Mouse (Mus musculus) midbrain, embryonic 12.5 days (tissue): Measurements from ENCODE around the gene Lypla2. TPM values are rescaled to one million over a fixed set of nuclear protein-coding genes. Genes with fewer than 3 reads are reported as not detected.

Experiments used
- polyA plus RNA-seq: library from polyadenylated mRNA; unstranded; fragments of >200 nt; fragmentation: Nextera tagmentation; extraction: Ambion mirVana; gene quantifications from 2 replicates; pipeline ENCODE4 v1.2.1, GENCODE M21; 2016

The Lypla2 gene
- polyA plus RNA-seq, 1 experiment from 2014 or later, result 163 TPM

Other genes with a start within 250 kb of the Lypla2 start
- not detected in 2 replicates for gene Il22ra1, start 244.5 kb downstream of the Lypla2 start, polyA plus RNA-seq
- 0.03 and 0.12 TPM in 2 replicates for gene Myom3, start 212.9 kb downstream of the Lypla2 start, polyA plus RNA-seq
- gene Srsf10, start 116.9 kb downstream of the Lypla2 start, polyA plus RNA-seq, result 351 and 371 TPM in 2 replicates
- gene Pnrc2, start 98.8 kb downstream of the Lypla2 start, polyA plus RNA-seq, result 189 and 199 TPM in 2 replicates
- gene Cnr2, start 77.2 kb downstream of the Lypla2 start, polyA plus RNA-seq, result 0.13 and 0.27 TPM in 2 replicates
- gene Fuca1, start 51.9 kb downstream of the Lypla2 start, polyA plus RNA-seq, result 50.6 and 54.7 TPM in 2 replicates
- 52.7 and 54.1 TPM in 2 replicates for gene Hmgcl, start 26.2 kb downstream of the Lypla2 start, polyA plus RNA-seq
- 32.1 and 32.8 TPM in 2 replicates for gene Gale, start 8.9 kb downstream of the Lypla2 start, polyA plus RNA-seq
- gene Pithd1, start 14.6 kb upstream of the Lypla2 start, polyA plus RNA-seq, result 56.0 and 58.3 TPM in 2 replicates
- 34.2 and 36.1 TPM in 2 replicates for gene Eloa, start 49.1 kb upstream of the Lypla2 start, polyA plus RNA-seq
- gene Rpl11, start 80.8 kb upstream of the Lypla2 start, polyA plus RNA-seq, result 294 and 304 TPM in 2 replicates
- gene Id3, start 170.9 kb upstream of the Lypla2 start, polyA plus RNA-seq, result 355 and 390 TPM in 2 replicates
- gene E2f2, start 199.8 kb upstream of the Lypla2 start, polyA plus RNA-seq, result 10.0 and 10.7 TPM in 2 replicates
- 8.2 and 8.9 TPM in 2 replicates for gene Asap3, start 233.7 kb upstream of the Lypla2 start, polyA plus RNA-seq